Mouse (Mus musculus) lung, postnatal 0 days (tissue): ENCODE results near the gene Ttc23l.

Source experiments
- CTCF ChIP-seq: IDR thresholded peaks from 2 replicates; pipeline ENCODE4 v1.5.1; 2016; ENCODE audit warnings: antibody characterized with exemption, mild to moderate bottlenecking
- EP300 ChIP-seq: IDR thresholded peaks from 2 replicates; pipeline ENCODE4 v1.6.1; 2016; ENCODE audit warnings: antibody characterized with exemption, mild to moderate bottlenecking, control low read depth

GRCm38 (mm10) chr15:10485484-10486364 is 72.7 kb downstream of the Ttc23l start, which contains the start of the genes Brix1 and Rad1:
- no peak for TF ChIP-seq EP300
- TF ChIP-seq CTCF: no peak
